Mouse (Mus musculus) liver, postnatal 0 days (tissue): ENCODE results near the gene St6galnac1.

Experiments
- CTCF ChIP-seq: sonication (generic); IDR thresholded peaks from 2 replicates; pipeline ENCODE4 v1.5.1; 2016; ENCODE audit warnings: antibody characterized with exemption, low read depth
- EP300 ChIP-seq: IDR thresholded peaks from 2 replicates; pipeline ENCODE4 v1.6.1; 2016; ENCODE audit warnings: antibody characterized with exemption, low read depth, mild to moderate bottlenecking

GRCm38 (mm10) chr11:116818722-116819121 lies 43.4 kb upstream of the St6galnac1 start:
- no peak for TF ChIP-seq CTCF
- no peak for TF ChIP-seq EP300
